Mouse (Mus musculus): ENCODE results near the gene Prrg3. TPM values are rescaled to one million over a fixed set of nuclear protein-coding genes. Genes with fewer than 3 reads are reported as not detected.

Gene Prrg3
- total RNA-seq, 2 experiments from 2014 or later: 2.5 to 4.0 TPM

Other genes starting within 250 kb of the Prrg3 start
- 10 to 100 TPM; 19.8 to 21.2 TPM for gene Vma21, start 146.7 kb upstream of the Prrg3 start, total RNA-seq (2021)
- gene Gm1141, start 41.6 kb upstream of the Prrg3 start, total RNA-seq (2021): not detected
- not detected for gene Fate1, start 10.4 kb downstream of the Prrg3 start, total RNA-seq (2021)
- not detected for gene Cnga2, start 29.2 kb downstream of the Prrg3 start, total RNA-seq (2021)

All from gastrocnemius, postnatal 36 days (tissue).